Mouse (Mus musculus) cortical plate, adult 2 months (tissue): Measurements from ENCODE around the gene Cacnb2.

ENCODE experiments used
- CTCF ChIP-seq: fragments of 200-500 bp; IDR thresholded peaks from 2 replicates; pipeline ENCODE4 v1.5.1; 2011; ENCODE audit warnings: mild to moderate bottlenecking, control low read depth, low read length; ENCODE audit not compliant: insufficient read depth; ENCODE audit errors: extremely low read depth
- POLR2A ChIP-seq: fragments of 200-500 bp; IDR thresholded peaks from 2 replicates; pipeline ENCODE4 v1.6.1; 2011; ENCODE audit warnings: mild to moderate bottlenecking, low read length, control low read depth; ENCODE audit not compliant: insufficient read depth; ENCODE audit errors: extremely low read depth

GRCm38 (mm10) chr2:14829451-14829850 lies 226.6 kb downstream of the Cacnb2 start:
- no peak for TF ChIP-seq CTCF
- no peak for TF ChIP-seq POLR2A
